Mouse (Mus musculus): ENCODE results near the gene D630036H23Rik. TPM values are rescaled to one million over a fixed set of nuclear protein-coding genes. Genes with fewer than 3 reads are reported as not detected.

Gene D630036H23Rik
- polyA plus RNA-seq, 1 experiment from 2014 or later: 1.1 TPM

- ATAC-seq (ENCODE audit: low read depth): no peak
- Histone ChIP-seq H3K27ac (replicated peaks) (no peak overlapping the region), H3K9me3 (no peaks in the 10 kb centered on the region), H3K36me3 (no peaks in the 10 kb centered on the region), H3K4me1 (replicated peaks) (no peaks in the 10 kb centered on the region), H3K27me3 (no peaks in the 10 kb centered on the region), H3K4me3 (no peak overlapping the region), H3K9ac (no peak overlapping the region), H3K4me2 (no peak overlapping the region)
- 93% methylated on average over 4 of the region's 4 CpGs for WGBS
Observed at GRCm38 (mm10) chr12:36364013-36364412, 18.0 kb downstream of the D630036H23Rik start.

DNA sequence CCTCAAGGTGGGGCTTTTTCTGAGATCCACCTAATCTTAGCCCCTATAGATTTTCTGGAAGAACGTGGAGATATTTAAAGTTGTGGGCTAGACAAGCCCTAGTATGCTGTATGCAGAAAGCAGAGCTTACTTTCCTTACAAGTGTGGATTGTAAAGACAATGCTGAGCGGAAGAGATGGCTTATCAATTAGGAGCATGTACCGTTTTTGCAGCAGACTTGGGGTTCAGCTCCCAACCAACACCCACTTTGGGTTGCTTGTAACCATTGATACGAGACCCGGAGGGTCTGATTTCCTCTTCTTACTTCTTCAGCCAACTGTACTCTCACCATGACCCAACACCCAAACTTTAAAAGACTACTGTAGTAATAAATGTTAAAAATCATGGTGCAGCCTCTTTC lies 21.3 kb downstream of the D630036H23Rik start:
- no peak for ATAC-seq (ENCODE audit: low read depth)
- WGBS: 97% methylated on average over 5 of the region's 5 CpGs
- no peak overlapping the region for H3K4me3 ChIP-seq

DNA sequence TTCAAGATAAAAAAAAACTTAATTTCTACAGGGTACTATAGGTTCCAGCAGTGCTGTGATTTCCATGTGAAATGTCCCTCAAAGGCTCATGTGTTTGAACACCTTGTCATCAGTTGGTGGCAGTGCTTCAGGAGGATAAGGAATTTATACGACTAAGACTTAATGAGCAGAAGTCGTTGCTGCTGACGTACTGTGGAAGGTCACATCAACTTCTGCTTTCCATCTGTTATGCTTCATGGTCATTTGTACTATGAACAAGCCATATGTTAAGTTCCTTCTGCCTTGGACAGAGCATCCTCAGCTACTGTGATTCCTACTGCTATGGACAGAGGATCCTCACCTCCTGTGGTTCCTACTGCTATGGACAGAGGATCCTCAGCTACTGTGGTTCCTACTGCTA lies 21.9 kb downstream of the D630036H23Rik start:
- H3K36me3 ChIP-seq: no peaks in the 10 kb centered on the region
- 88% methylated on average over 3 of the region's 3 CpGs for WGBS
- H3K4me1 ChIP-seq (replicated peaks): no peaks in the 10 kb centered on the region
- H3K9ac ChIP-seq: no peak overlapping the region
- no peaks in the 10 kb centered on the region for H3K27me3 ChIP-seq
- no peak overlapping the region for H3K4me2 ChIP-seq
- no peaks in the 10 kb centered on the region for H3K9me3 ChIP-seq
- H3K27ac ChIP-seq (replicated peaks): no peak overlapping the region
- H3K4me3 ChIP-seq: no peak overlapping the region
- ATAC-seq (ENCODE audit: low read depth): no peak

More for the DNA sequence above, 21.3 kb downstream of the D630036H23Rik start:
- Histone ChIP-seq H3K9ac (no peak overlapping the region), H3K9me3 (no peaks in the 10 kb centered on the region), H3K27ac (replicated peaks) (no peak overlapping the region), H3K4me2 (no peak overlapping the region), H3K4me1 (replicated peaks) (no peaks in the 10 kb centered on the region), H3K27me3 (no peaks in the 10 kb centered on the region), H3K36me3 (no peaks in the 10 kb centered on the region)

DNA sequence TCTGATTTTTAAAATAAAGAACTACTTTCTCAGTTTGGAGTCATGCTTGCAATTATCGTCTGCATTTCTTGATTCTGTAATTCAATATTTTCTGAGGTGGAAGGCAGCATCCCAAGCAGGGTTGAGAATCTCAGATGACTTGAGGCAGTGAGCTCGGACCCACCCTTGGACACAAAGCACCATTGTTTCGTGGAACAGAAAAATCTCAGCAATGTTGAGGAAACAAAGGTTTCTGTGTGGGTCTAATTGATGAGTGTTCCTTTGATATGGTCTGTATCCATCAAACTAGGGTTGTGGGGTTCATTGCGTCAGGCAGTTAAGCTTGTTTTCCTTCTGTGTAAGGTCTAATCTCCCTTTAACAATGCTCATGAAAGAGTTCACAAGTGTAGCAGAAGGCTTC lies 37.9 kb downstream of the D630036H23Rik start:
- WGBS: 43% methylated on average over 4 of the region's 4 CpGs
- no peak for ATAC-seq (ENCODE audit: low read depth)
- Histone ChIP-seq H3K27me3 (no peaks in the 10 kb centered on the region), H3K4me2 (no peak overlapping the region), H3K9ac (no peak overlapping the region), H3K4me3 (no peak overlapping the region), H3K4me1 (replicated peaks) (no peaks in the 10 kb centered on the region), H3K27ac (replicated peaks) (no peak overlapping the region), H3K9me3 (no peaks in the 10 kb centered on the region), H3K36me3 (no peaks in the 10 kb centered on the region)

- Histone ChIP-seq H3K4me3 (no peak overlapping the region), H3K9ac (no peak overlapping the region), H3K27ac (replicated peaks) (no peak overlapping the region), H3K4me2 (no peak overlapping the region), H3K9me3 (no peaks in the 10 kb centered on the region), H3K27me3 (no peaks in the 10 kb centered on the region), H3K36me3 (no peaks in the 10 kb centered on the region), H3K4me1 (replicated peaks) (no peaks in the 10 kb centered on the region)
- no peak for ATAC-seq (ENCODE audit: low read depth)
- 78% methylated on average over 9 of the region's 9 CpGs for WGBS
Observed at GRCm38 (mm10) chr12:36333837-36334281, 48.1 kb downstream of the D630036H23Rik start.

DNA sequence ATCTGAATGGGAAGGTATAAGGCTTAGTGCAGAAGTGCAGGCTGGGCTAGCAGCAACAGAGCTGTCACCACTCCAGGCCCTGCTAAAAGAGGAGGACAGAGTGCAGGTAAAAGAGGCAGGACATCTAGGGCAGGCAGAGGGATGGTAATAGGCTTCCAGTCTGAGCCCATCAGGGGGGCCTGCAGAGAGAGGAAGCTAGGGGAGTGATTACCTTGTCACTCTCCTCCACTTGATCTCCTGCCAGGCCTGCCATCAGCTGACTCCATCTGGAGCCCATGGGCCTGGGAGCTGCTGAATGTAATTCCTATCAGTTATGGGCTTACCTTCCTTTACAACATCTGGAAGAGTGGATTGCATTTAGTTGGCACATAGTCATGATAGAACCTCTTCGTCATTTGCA lies 49.3 kb downstream of the D630036H23Rik start:
- 82% methylated on average over 1 of the region's 1 CpGs for WGBS
- no peaks in the 10 kb centered on the region for H3K9me3 ChIP-seq
- no peak overlapping the region for H3K27ac ChIP-seq (replicated peaks)
- ATAC-seq (ENCODE audit: low read depth): no peak
- no peaks in the 10 kb centered on the region for H3K4me1 ChIP-seq (replicated peaks)
- no peaks in the 10 kb centered on the region for H3K36me3 ChIP-seq
- H3K9ac ChIP-seq: no peak overlapping the region
- H3K27me3 ChIP-seq: no peaks in the 10 kb centered on the region
- no peak overlapping the region for H3K4me2 ChIP-seq
- no peak overlapping the region for H3K4me3 ChIP-seq

Other genes starting within 250 kb of the D630036H23Rik start
- 58.3 and 62.6 TPM in 2 replicates for gene Ankmy2, start 225.1 kb downstream of the D630036H23Rik start, polyA plus RNA-seq (2015; fragmentation: Nextera tagmentation; extraction: Ambion mirVana)
- 389 and 400 TPM in 2 replicates for gene Bzw2, start 224.1 kb downstream of the D630036H23Rik start, polyA plus RNA-seq (2015; fragmentation: Nextera tagmentation; extraction: Ambion mirVana)
- gene Lrrc72, start 128.8 kb downstream of the D630036H23Rik start, polyA plus RNA-seq (2015; fragmentation: Nextera tagmentation; extraction: Ambion mirVana): not detected in 2 replicates
- gene Sostdc1, start 68.0 kb downstream of the D630036H23Rik start, polyA plus RNA-seq (2015; fragmentation: Nextera tagmentation; extraction: Ambion mirVana): 16.8 and 19.5 TPM in 2 replicates
- 13.1 and 17.9 TPM in 2 replicates for gene Ispd, start 731 bp downstream of the D630036H23Rik start, polyA plus RNA-seq (2015; fragmentation: Nextera tagmentation; extraction: Ambion mirVana)

Data from neural tube, embryonic 13.5 days (tissue).